Mouse (Mus musculus) ES-Bruce4 (cell line): ENCODE results near the gene Ccdc103.

Experiments used
- CTCF ChIP-seq: IDR thresholded peaks from one replicate; pipeline ENCODE4 v1.8.1; 2011; ENCODE audit warnings: low read depth, low read length
- EP300 ChIP-seq: IDR thresholded peaks from 2 replicates; pipeline ENCODE4 v1.6.1; 2011; ENCODE audit warnings: low read depth, low read length; ENCODE audit not compliant: insufficient read depth
- POLR2A ChIP-seq: IDR thresholded peaks from one replicate; pipeline ENCODE4 v1.8.1; 2011; ENCODE audit warnings: low read length; ENCODE audit not compliant: insufficient read depth

GRCm38 (mm10) chr11:102832700-102833297 is 48.2 kb upstream of the Ccdc103 start:
- TF ChIP-seq CTCF (no peak), POLR2A (no peak), EP300 (no peak)
